Mouse (Mus musculus) liver, embryonic 13.5 days (tissue): Measurements from ENCODE around the gene Nup205. TPM values are rescaled to one million over a fixed set of nuclear protein-coding genes. Genes with fewer than 3 reads are reported as not detected.

Source experiments
- ATAC-seq: fragments of 200-750 bp; cut with Nextera tagmentation; 2 replicates; pipeline ENCODE4 v1.8.0; 2017; ENCODE audit warnings: low read depth, mild to moderate bottlenecking, moderate number of reproducible peaks, moderate library complexity
- DNase-seq: peaks from one replicate; pipeline ENCODE4 v3.0.0; 2022
- H3K27ac ChIP-seq: fragments of 300-500 bp; sonication (generic); 2 replicates; pipeline ENCODE4 v1.5.1; 2015; ENCODE audit warnings: moderate library complexity, mild to moderate bottlenecking, inconsistent platforms
- H3K27me3 ChIP-seq: fragments of 300-500 bp; sonication (generic); 2 replicates; pipeline ENCODE4 v1.6.1; 2015; ENCODE audit warnings: mild to moderate bottlenecking, inconsistent platforms
- H3K36me3 ChIP-seq: fragments of 300-500 bp; sonication (generic); 2 replicates; pipeline ENCODE4 v1.6.1; 2015; ENCODE audit warnings: mild to moderate bottlenecking, inconsistent platforms
- H3K4me1 ChIP-seq: fragments of 300-500 bp; sonication (generic); replicated peaks from 2 replicates; pipeline ENCODE4 v1.6.1; 2015; ENCODE audit warnings: inconsistent platforms
- H3K4me2 ChIP-seq: fragments of 300-500 bp; sonication (generic); 2 replicates; pipeline ENCODE4 v1.6.1; 2015; ENCODE audit warnings: inconsistent platforms, mild to moderate bottlenecking, moderate library complexity
- H3K4me3 ChIP-seq: fragments of 300-500 bp; sonication (generic); replicated peaks from 2 replicates; pipeline ENCODE4 v1.5.1; 2015; ENCODE audit warnings: mild to moderate bottlenecking, inconsistent platforms
- H3K9ac ChIP-seq: fragments of 300-500 bp; sonication (generic); 2 replicates; pipeline ENCODE4 v1.6.1; 2015; ENCODE audit warnings: mild to moderate bottlenecking, inconsistent platforms
- H3K9me3 ChIP-seq: fragments of 300-500 bp; sonication (generic); replicated peaks from 2 replicates; pipeline ENCODE4 v1.6.1; 2016; ENCODE audit warnings: inconsistent platforms
- WGBS: fragments of 180-500 bp; shearing (Covaris S2); methylation state at CpG from one replicate; pipeline ENCODE4 v1.1.7; 2015; ENCODE audit not compliant: insufficient replicate concordance; 5-methylcytosine and 5-hydroxymethylcytosine counted together
- polyA plus RNA-seq: library from polyadenylated mRNA; unstranded; fragments of >200 nt; fragmentation: Nextera tagmentation; extraction: Ambion mirVana; gene quantifications from 2 replicates; pipeline ENCODE4 v1.2.1, GENCODE M21; 2015

The Nup205 gene
- polyA plus RNA-seq, 1 experiment from 2014 or later = 22.0 TPM

- H3K4me3 ChIP-seq = no peak overlapping the region
- H3K36me3 ChIP-seq = no peaks in the 10 kb centered on the region
- H3K4me2 ChIP-seq = no peak overlapping the region
- H3K9ac ChIP-seq = no peak overlapping the region
- H3K4me1 ChIP-seq = peaks cover 7% of the 10 kb centered on the region; the same call in 1 of the 2 replicates
- DNase-seq = no peak
- WGBS = 76% methylated on average over 8 of the region's 8 CpGs
- H3K27me3 ChIP-seq = peaks cover 7% of the 10 kb centered on the region; the same call in 1 of the 2 replicates
- no peak overlapping the region for H3K27ac ChIP-seq
- H3K9me3 ChIP-seq = no peaks in the 10 kb centered on the region
- ATAC-seq = no peak
Measured at GRCm38 (mm10) chr6:35289676-35290075, 112.5 kb downstream of the Nup205 start.

- WGBS = 77% methylated on average over 2 of the region's 2 CpGs
- DNase-seq (no peak), ATAC-seq (no peak)
- no peaks in the 10 kb centered on the region for H3K36me3 ChIP-seq
- peaks cover 7% of the 10 kb centered on the region; the same call in 1 of the 2 replicates for H3K27me3 ChIP-seq
- H3K9me3 ChIP-seq = no peaks in the 10 kb centered on the region
- H3K27ac ChIP-seq = no peak overlapping the region
- no peak overlapping the region for H3K4me3 ChIP-seq
- peaks cover 15% of the 10 kb centered on the region; the same call in 1 of the 2 replicates for H3K4me1 ChIP-seq
- H3K9ac ChIP-seq = no peak overlapping the region
- no peak overlapping the region for H3K4me2 ChIP-seq
Measured at GRCm38 (mm10) chr6:35294964-35295363, 117.7 kb downstream of the Nup205 start.

DNA sequence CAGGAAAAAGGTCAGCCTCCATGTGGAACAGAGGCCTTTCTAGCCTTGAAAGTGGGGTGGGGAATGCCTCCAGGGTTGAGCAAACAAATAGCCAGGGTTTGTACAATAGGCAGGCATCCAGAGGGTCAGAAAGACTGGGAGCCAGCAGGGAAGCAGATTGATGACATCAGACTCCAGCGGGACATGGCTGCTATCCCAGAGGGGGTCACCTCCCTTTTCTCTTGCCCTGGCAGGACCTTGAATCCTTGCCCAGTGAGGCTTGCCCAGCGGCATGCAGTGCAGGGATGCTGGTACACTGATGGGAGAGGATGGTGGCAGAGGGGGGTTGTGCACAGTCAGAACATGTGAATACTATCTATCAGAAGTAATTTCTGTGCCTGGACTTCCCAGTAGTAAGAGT is 119.8 kb downstream of the Nup205 start:
- no peak for DNase-seq
- H3K9me3 ChIP-seq = no peaks in the 10 kb centered on the region
- H3K27me3 ChIP-seq = peaks cover 3% of the 10 kb centered on the region; the same call in 1 of the 2 replicates
- no peak overlapping the region for H3K9ac ChIP-seq
- H3K4me1 ChIP-seq = peaks cover 15% of the 10 kb centered on the region; the same call in 1 of the 2 replicates
- peak; percentile 32; the same call in 1 of the 2 replicates for ATAC-seq
- no peaks in the 10 kb centered on the region for H3K36me3 ChIP-seq
- H3K4me2 ChIP-seq = no peak overlapping the region
- no peak overlapping the region for H3K4me3 ChIP-seq
- WGBS = 59% methylated on average over 2 of the region's 2 CpGs
- H3K27ac ChIP-seq = no peak overlapping the region

Other genes with a start within 250 kb of the Nup205 start
- 0.14 and 0.17 TPM in 2 replicates for gene Slc23a4, start 189.0 kb upstream of the Nup205 start, polyA plus RNA-seq
- gene Cnot4, start 43.7 kb upstream of the Nup205 start, polyA plus RNA-seq = 13.7 and 16.5 TPM in 2 replicates
- 0.10 TPM in 2 replicates for gene Slc13a4, start 130.7 kb downstream of the Nup205 start, polyA plus RNA-seq
- 0.12 and 0.17 TPM in 2 replicates for gene Fam180a, start 148.7 kb downstream of the Nup205 start, polyA plus RNA-seq